Mouse (Mus musculus): Measurements from ENCODE around the gene Arhgap8.
"Not testable (repeated sequence)": the region's sequence is repeated elsewhere in the genome, so short reads cannot be mapped to it uniquely, and the experiment has no call there.

GRCm38 (mm10) chr15:84768531-84768930 lies 48.7 kb downstream of the Arhgap8 start:
- not testable (repeated sequence) for TF ChIP-seq CTCF (conservative IDR thresholded peaks at IDR 0.05 in 1 of 2, IDR thresholded peaks at IDR 0.05 in 1 of 2; ENCODE audit: low read depth in 2 of 2, low read length in 2 of 2); E2F4 (IDR thresholded peaks at IDR 0.05; ENCODE audit: insufficient replicate concordance, low read depth, low read length); ZC3H11A (IDR thresholded peaks at IDR 0.05; ENCODE audit: low read depth, low read length); USF1 (IDR thresholded peaks at IDR 0.05; ENCODE audit: low read depth, low read length); CHD2 (IDR thresholded peaks at IDR 0.05; ENCODE audit: low read length); NELFE (IDR thresholded peaks at IDR 0.05; ENCODE audit: low read depth, low read length); POLR2A (IDR thresholded peaks at IDR 0.05; ENCODE audit: low read depth, low read length); MAX (IDR thresholded peaks at IDR 0.05; ENCODE audit: low read length); ZNF384 (IDR thresholded peaks at IDR 0.05; ENCODE audit: low read depth, low read length); TBP (conservative IDR thresholded peaks at IDR 0.05; ENCODE audit: low read depth, low read length); TCF12 (IDR thresholded peaks at IDR 0.05; ENCODE audit: low read depth, low read length)
